8 mouse cellular contexts compared by ENCODE assay signal in genomic region chr7:97172126-97172525, GRCm38 (mm10).
DNase-seq lines count a peak whose midpoint lies in the region; ATAC-seq and TF ChIP-seq lines count a peak whose summit lies in the region.

No protein-coding gene starts in this region.

- H3K27ac ChIP-seq in spleen, adult 2 months (ENCODE audit: insufficient read depth, low read length) = peak overlapping the region; percentile 18; the same call in 1 of the 2 replicates
- peak overlapping the region; percentile 63 for H3K27ac ChIP-seq in heart, postnatal 0 days (ENCODE audit: low read depth)
- peak overlapping the region; percentile 5; the same call in 1 of the 2 replicates for H3K27ac ChIP-seq in liver, embryonic 16.5 days (ENCODE audit: low read length)
- H3K27ac ChIP-seq in midbrain, embryonic 14.5 days (replicated peaks; ENCODE audit: low read depth, low read length) = no peak overlapping the region

- 0 out of 2 replicates have a peak overlapping the region, but pooled peaks have one; percentile 26 for H3K9ac ChIP-seq in heart, postnatal 0 days (replicated peaks; ENCODE audit: low read depth, low read length)
- no peak overlapping the region for H3K9ac ChIP-seq in liver, embryonic 16.5 days (ENCODE audit: low read depth, low read length)
- no peak overlapping the region for H3K9ac ChIP-seq in midbrain, embryonic 14.5 days (replicated peaks; ENCODE audit: low read length)

- no peak for TF ChIP-seq CTCF in spleen, adult 2 months (IDR thresholded peaks at IDR 0.05; ENCODE audit: extremely low read depth, insufficient read depth, insufficient read length, insufficient replicate concordance)
- no peak for TF ChIP-seq CTCF in heart, postnatal 0 days (IDR thresholded peaks at IDR 0.05; ENCODE audit: low read depth)

- WGBS in spleen, adult 2 months = 21% methylated on average over 3 of the region's 3 CpGs
- 4% methylated on average over 3 of the region's 3 CpGs for WGBS in heart, postnatal 0 days
- WGBS in liver, embryonic 16.5 days (ENCODE audit: insufficient replicate concordance) = 16% methylated on average over 3 of the region's 3 CpGs
- 88% methylated on average over 3 of the region's 3 CpGs for WGBS in midbrain, embryonic 14.5 days

- ATAC-seq in heart, postnatal 0 days (ENCODE audit: insufficient read depth, low read depth) = no peak
- peak; percentile 45; the same call in 1 of the 2 replicates for ATAC-seq in liver, embryonic 16.5 days (ENCODE audit: low read depth)
- no peak for ATAC-seq in midbrain, embryonic 14.5 days (ENCODE audit: low FRiP score, low TSS enrichment)

- H3K36me3 ChIP-seq in spleen, adult 2 months (ENCODE audit: control insufficient read depth, insufficient read depth, low read length) = no peaks in the 10 kb centered on the region
- H3K36me3 ChIP-seq in heart, postnatal 0 days (replicated peaks; ENCODE audit: control insufficient read depth, insufficient read depth, low read length) = no peaks in the 10 kb centered on the region
- H3K36me3 ChIP-seq in liver, embryonic 16.5 days (ENCODE audit: control insufficient read depth, insufficient read depth) = no peaks in the 10 kb centered on the region
- H3K36me3 ChIP-seq in midbrain, embryonic 14.5 days (ENCODE audit: control insufficient read depth, insufficient read depth, low read length) = no peaks in the 10 kb centered on the region

- peaks cover 4% of the 10 kb centered on the region; the same call in 1 of the 2 replicates for H3K4me1 ChIP-seq in spleen, adult 2 months (ENCODE audit: control insufficient read depth, insufficient read depth, insufficient read length)
- H3K4me1 ChIP-seq in heart, postnatal 0 days (ENCODE audit: control insufficient read depth, insufficient read depth) = peaks cover 10% of the 10 kb centered on the region
- H3K4me1 ChIP-seq in liver, embryonic 16.5 days (ENCODE audit: control insufficient read depth, low read depth, low read length) = peaks cover 10% of the 10 kb centered on the region
- H3K4me1 ChIP-seq in midbrain, embryonic 14.5 days (ENCODE audit: control insufficient read depth, insufficient read depth, low read length) = no peaks in the 10 kb centered on the region

- no peaks in the 10 kb centered on the region for H3K27me3 ChIP-seq in spleen, adult 2 months (ENCODE audit: control insufficient read depth, insufficient read depth, low read length)
- H3K27me3 ChIP-seq in heart, postnatal 0 days (ENCODE audit: control insufficient read depth, insufficient read depth, low read length) = no peaks in the 10 kb centered on the region
- H3K27me3 ChIP-seq in liver, embryonic 16.5 days (ENCODE audit: control insufficient read depth, insufficient read depth, low read depth, low read length) = no peaks in the 10 kb centered on the region
- H3K27me3 ChIP-seq in midbrain, embryonic 14.5 days (ENCODE audit: control insufficient read depth, insufficient read depth, low read length) = no peaks in the 10 kb centered on the region

- peak overlapping the region; percentile 17; the same call in 1 of the 2 replicates for H3K4me2 ChIP-seq in heart, postnatal 0 days (ENCODE audit: low read depth, low read length)
- H3K4me2 ChIP-seq in liver, embryonic 16.5 days (ENCODE audit: low read depth, low read length) = peak overlapping the region; percentile 13; the same call in 1 of the 2 replicates
- H3K4me2 ChIP-seq in midbrain, embryonic 14.5 days (ENCODE audit: low read length) = no peak overlapping the region

- no peak overlapping the region for H3K4me3 ChIP-seq in spleen, adult 2 months (ENCODE audit: extremely low read depth, insufficient read depth, insufficient read length)
- H3K4me3 ChIP-seq in heart, postnatal 0 days (ENCODE audit: low read depth, low read length) = no peak overlapping the region
- no peak overlapping the region for H3K4me3 ChIP-seq in liver, embryonic 16.5 days (ENCODE audit: low read depth, low read length)
- no peak overlapping the region for H3K4me3 ChIP-seq in midbrain, embryonic 14.5 days (replicated peaks; ENCODE audit: low read depth, low read length)

- H3K9me3 ChIP-seq in heart, postnatal 0 days (replicated peaks; ENCODE audit: control insufficient read depth, low read length) = no peaks in the 10 kb centered on the region
- H3K9me3 ChIP-seq in liver, embryonic 16.5 days (replicated peaks; ENCODE audit: control insufficient read depth, low read length) = no peaks in the 10 kb centered on the region
- H3K9me3 ChIP-seq in midbrain, embryonic 14.5 days (ENCODE audit: control insufficient read depth, low read length) = no peaks in the 10 kb centered on the region

- no peak for TF ChIP-seq POLR2A in spleen, adult 2 months (IDR thresholded peaks at IDR 0.05; ENCODE audit: low read depth, low read length)

- no peak for TF ChIP-seq EP300 in heart, postnatal 0 days (IDR thresholded peaks at IDR 0.05; ENCODE audit: low read depth)

- no peak for DNase-seq in spleen, adult 2 months (ENCODE audit: low read depth in 1 of 2, low spot score in 2 of 2)
- no peak for DNase-seq in spleen, postnatal 4 days (ENCODE audit: low spot score in 2 of 2)
- DNase-seq in heart, postnatal 0 days (ENCODE audit: low spot score) = peak; percentile 69
- DNase-seq in yolk sac, embryonic 10.5 days (ENCODE audit: low spot score) = peak; percentile 4
- no peak for DNase-seq in urinary bladder, postnatal 25 days (ENCODE audit: low spot score)
- DNase-seq in gastrocnemius, adult 8-10 months (ENCODE audit: low spot score in 2 of 2) = no peak
- DNase-seq in midbrain, embryonic 14.5 days = no peak

Comparison
In these comparisons a context has a peak if more than half of its experiments do, and no peak if none do; other contexts are left out.
1. DNase-seq: peak in heart, postnatal 0 days (single experiment) and yolk sac, embryonic 10.5 days (single experiment); none in spleen, adult 2 months (0 of 2), spleen, postnatal 4 days (0 of 2), urinary bladder, postnatal 25 days (single experiment), gastrocnemius, adult 8-10 months (0 of 2) and midbrain, embryonic 14.5 days (single experiment).